Mouse (Mus musculus) hindbrain, embryonic 16.5 days (tissue): Measurements from ENCODE around the gene Rpp14. TPM values are rescaled to one million over a fixed set of nuclear protein-coding genes. Genes with fewer than 3 reads are reported as not detected.
A peak's percentile ranks its signal among the peaks of the same experiment; 100 is the strongest.

Experiments used
- ATAC-seq: fragments of 200-750 bp; cut with Nextera tagmentation; 2 replicates; pipeline ENCODE4 v1.8.0; 2017; ENCODE audit warnings: moderate TSS enrichment, moderate library complexity
- H3K27ac ChIP-seq: fragments of 300-500 bp; sonication (generic); 2 replicates; pipeline ENCODE4 v1.5.1; 2014; ENCODE audit warnings: low read depth, mild to moderate bottlenecking, control low read depth, low read length, moderate library complexity
- H3K27me3 ChIP-seq: fragments of 300-500 bp; sonication (generic); replicated peaks from 2 replicates; pipeline ENCODE4 v1.6.1; 2014; ENCODE audit warnings: low read length; ENCODE audit not compliant: control insufficient read depth, insufficient read depth
- H3K36me3 ChIP-seq: fragments of 300-500 bp; sonication (generic); 2 replicates; pipeline ENCODE4 v1.6.1; 2014; ENCODE audit warnings: mild to moderate bottlenecking, low read length, moderate library complexity, mixed read lengths; ENCODE audit not compliant: control insufficient read depth, insufficient read depth
- H3K4me1 ChIP-seq: fragments of 300-500 bp; sonication (generic); 2 replicates; pipeline ENCODE4 v1.6.1; 2014; ENCODE audit warnings: low read depth, low read length; ENCODE audit not compliant: control insufficient read depth, insufficient read depth
- H3K4me2 ChIP-seq: fragments of 300-500 bp; sonication (generic); 2 replicates; pipeline ENCODE4 v1.6.1; 2014; ENCODE audit warnings: mild to moderate bottlenecking, low read length, control low read depth, moderate library complexity
- H3K4me3 ChIP-seq: fragments of 300-500 bp; sonication (generic); 2 replicates; pipeline ENCODE4 v1.5.1; 2014; ENCODE audit warnings: mild to moderate bottlenecking, low read length, control low read depth, moderate library complexity
- H3K9ac ChIP-seq: fragments of 300-500 bp; sonication (generic); 2 replicates; pipeline ENCODE4 v1.6.1; 2014; ENCODE audit warnings: low read depth, mild to moderate bottlenecking, control low read depth, low read length, moderate library complexity
- H3K9me3 ChIP-seq: fragments of 300-500 bp; sonication (generic); 2 replicates; pipeline ENCODE4 v1.6.1; 2014; ENCODE audit warnings: mild to moderate bottlenecking, low read length, moderate library complexity; ENCODE audit not compliant: control insufficient read depth
- WGBS: fragments of 180-500 bp; shearing (Covaris S2); extraction: QIAGEN DNeasy Blood & Tissue Kit; methylation state at CpG from one replicate; pipeline ENCODE4 v1.1.7; 2014; 5-methylcytosine and 5-hydroxymethylcytosine counted together
- polyA plus RNA-seq: library from polyadenylated mRNA; unstranded; fragments of >200 nt; fragmentation: Nextera tagmentation; extraction: Ambion mirVana; gene quantifications from 2 replicates; pipeline ENCODE4 v1.2.1, GENCODE M21; 2015

Rpp14 gene
- polyA plus RNA-seq, 1 experiment from 2014 or later = 50.8 TPM

DNA sequence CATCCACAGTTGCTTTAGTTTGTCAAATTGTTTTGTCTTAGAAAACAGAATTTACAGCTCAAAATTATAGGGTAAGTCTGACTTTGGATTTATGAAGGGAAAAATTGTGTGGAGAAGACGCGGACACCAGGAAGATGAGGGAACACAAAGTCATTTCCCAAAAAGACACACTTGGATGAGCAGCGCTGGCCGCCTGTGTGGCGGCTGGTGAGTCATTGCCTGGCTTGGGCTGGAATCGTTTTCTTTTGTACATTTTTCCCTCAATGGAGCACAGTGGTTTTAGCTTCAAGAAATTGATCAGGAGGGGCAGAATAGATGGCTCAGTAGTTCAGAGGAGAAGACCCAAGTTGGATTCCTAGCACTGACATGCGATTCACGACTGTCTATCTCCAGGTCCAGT is 21.7 kb downstream of the Rpp14 start:
- H3K4me1 ChIP-seq = peaks cover 29% of the 10 kb centered on the region
- H3K4me3 ChIP-seq = no peak overlapping the region
- no peak overlapping the region for H3K4me2 ChIP-seq
- no peaks in the 10 kb centered on the region for H3K27me3 ChIP-seq
- H3K9me3 ChIP-seq = no peaks in the 10 kb centered on the region
- no peaks in the 10 kb centered on the region for H3K36me3 ChIP-seq
- no peak for ATAC-seq
- 79% methylated on average over 8 of the region's 8 CpGs for WGBS
- no peak overlapping the region for H3K9ac ChIP-seq
- H3K27ac ChIP-seq = no peak overlapping the region

- Histone ChIP-seq H3K27me3 (no peaks in the 10 kb centered on the region), H3K4me2 (no peak overlapping the region), H3K36me3 (no peaks in the 10 kb centered on the region), H3K27ac (no peak overlapping the region), H3K4me1 (peaks cover 26% of the 10 kb centered on the region), H3K9me3 (no peaks in the 10 kb centered on the region), H3K9ac (no peak overlapping the region), H3K4me3 (no peak overlapping the region)
- no peak for ATAC-seq
- 60% methylated on average over 12 of the region's 12 CpGs for WGBS
Measured at GRCm38 (mm10) chr14:8102676-8103075, 22.5 kb downstream of the Rpp14 start.

DNA sequence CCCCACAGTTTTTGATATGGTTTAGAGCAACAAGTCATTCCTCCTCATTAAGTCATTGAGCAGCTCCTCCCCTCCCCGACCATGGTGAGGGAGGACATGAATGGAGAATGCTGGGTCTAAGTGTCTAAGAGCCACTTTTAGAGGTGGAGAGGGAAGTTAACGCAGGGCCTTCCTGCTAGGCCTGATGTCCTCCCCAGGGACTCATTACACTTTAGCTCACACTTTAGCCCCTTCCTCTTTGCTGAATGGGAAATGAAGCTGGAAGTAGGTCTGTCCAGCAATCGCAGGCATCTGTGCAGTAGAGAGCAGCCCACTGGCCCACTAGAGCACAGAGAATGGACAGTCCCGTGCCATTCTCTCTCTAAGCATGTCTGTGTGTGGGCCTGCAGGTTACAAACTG is 27.9 kb downstream of the Rpp14 start:
- no peak overlapping the region for H3K4me2 ChIP-seq
- no peak overlapping the region for H3K4me3 ChIP-seq
- H3K27ac ChIP-seq = no peak overlapping the region
- peaks cover 4% of the 10 kb centered on the region; the same call in 1 of the 2 replicates for H3K4me1 ChIP-seq
- H3K9me3 ChIP-seq = no peaks in the 10 kb centered on the region
- WGBS = 73% methylated on average over 4 of the region's 4 CpGs
- no peak for ATAC-seq
- no peak overlapping the region for H3K9ac ChIP-seq
- no peaks in the 10 kb centered on the region for H3K27me3 ChIP-seq
- H3K36me3 ChIP-seq = no peaks in the 10 kb centered on the region

- Histone ChIP-seq H3K4me3 (no peak overlapping the region), H3K9me3 (no peaks in the 10 kb centered on the region), H3K27me3 (no peaks in the 10 kb centered on the region), H3K4me2 (no peak overlapping the region), H3K36me3 (no peaks in the 10 kb centered on the region), H3K9ac (no peak overlapping the region), H3K27ac (no peak overlapping the region), H3K4me1 (no peaks in the 10 kb centered on the region)
- WGBS = 87% methylated on average over 1 of the region's 1 CpGs
- ATAC-seq = no peak
Measured at GRCm38 (mm10) chr14:8108976-8109375, 28.8 kb downstream of the Rpp14 start.

- ATAC-seq = peak; percentile 15; the same call in 1 of the 2 replicates
- WGBS = 96% methylated on average over 6 of the region's 6 CpGs
- H3K4me3 ChIP-seq = no peak overlapping the region
- no peak overlapping the region for H3K27ac ChIP-seq
- no peaks in the 10 kb centered on the region for H3K9me3 ChIP-seq
- no peaks in the 10 kb centered on the region for H3K4me1 ChIP-seq
- H3K9ac ChIP-seq = no peak overlapping the region
- no peaks in the 10 kb centered on the region for H3K36me3 ChIP-seq
- H3K4me2 ChIP-seq = no peak overlapping the region
- no peaks in the 10 kb centered on the region for H3K27me3 ChIP-seq
Measured at GRCm38 (mm10) chr14:8111545-8111944, 31.4 kb downstream of the Rpp14 start.

GRCm38 (mm10) chr14:8112036-8112435 is 31.9 kb downstream of the Rpp14 start:
- H3K36me3 ChIP-seq = no peaks in the 10 kb centered on the region
- H3K9me3 ChIP-seq = no peaks in the 10 kb centered on the region
- no peaks in the 10 kb centered on the region for H3K4me1 ChIP-seq
- H3K27ac ChIP-seq = no peak overlapping the region
- H3K9ac ChIP-seq = no peak overlapping the region
- no peak for ATAC-seq
- no peaks in the 10 kb centered on the region for H3K27me3 ChIP-seq
- H3K4me3 ChIP-seq = no peak overlapping the region
- H3K4me2 ChIP-seq = no peak overlapping the region
- WGBS = 94% methylated on average over 8 of the region's 8 CpGs

DNA sequence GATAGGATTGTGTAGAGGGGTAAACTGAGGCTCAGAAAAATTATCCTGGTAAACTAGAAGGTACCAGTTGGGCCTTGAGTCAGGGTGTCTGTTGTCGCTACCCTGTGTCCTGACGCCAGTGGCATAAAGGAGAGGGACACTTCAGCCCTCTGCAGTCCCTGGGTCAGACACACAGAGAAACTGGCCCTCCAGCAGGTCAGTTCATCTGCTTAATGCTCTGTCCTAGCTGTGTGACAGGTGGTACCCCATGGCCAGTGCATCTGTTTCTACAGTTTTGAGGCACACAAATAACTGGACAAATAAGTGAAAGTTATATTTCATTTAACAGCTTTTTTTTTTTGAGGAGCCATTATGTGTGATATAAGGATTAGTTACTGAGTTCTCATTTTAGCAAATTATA is 33.4 kb downstream of the Rpp14 start:
- H3K36me3 ChIP-seq = no peaks in the 10 kb centered on the region
- 100% methylated on average over 2 of the region's 2 CpGs for WGBS
- no peak for ATAC-seq

GRCm38 (mm10) chr14:8114306-8114705 is 34.1 kb downstream of the Rpp14 start:
- Histone ChIP-seq H3K9me3 (no peaks in the 10 kb centered on the region), H3K27ac (no peak overlapping the region), H3K4me2 (no peak overlapping the region), H3K27me3 (no peaks in the 10 kb centered on the region), H3K9ac (no peak overlapping the region), H3K4me1 (no peaks in the 10 kb centered on the region), H3K36me3 (no peaks in the 10 kb centered on the region), H3K4me3 (no peak overlapping the region)
- no peak for ATAC-seq
- WGBS = 80% methylated on average over 3 of the region's 3 CpGs

More for the DNA sequence above, 33.4 kb downstream of the Rpp14 start:
- H3K4me3 ChIP-seq = no peak overlapping the region
- no peak overlapping the region for H3K9ac ChIP-seq
- no peaks in the 10 kb centered on the region for H3K27me3 ChIP-seq
- no peaks in the 10 kb centered on the region for H3K9me3 ChIP-seq
- no peak overlapping the region for H3K4me2 ChIP-seq
- no peaks in the 10 kb centered on the region for H3K4me1 ChIP-seq
- no peak overlapping the region for H3K27ac ChIP-seq

GRCm38 (mm10) chr14:8114756-8115155 is 34.6 kb downstream of the Rpp14 start:
- Histone ChIP-seq H3K9me3 (no peaks in the 10 kb centered on the region), H3K4me3 (no peak overlapping the region), H3K36me3 (no peaks in the 10 kb centered on the region), H3K9ac (no peak overlapping the region), H3K4me1 (no peaks in the 10 kb centered on the region), H3K27me3 (no peaks in the 10 kb centered on the region), H3K4me2 (no peak overlapping the region), H3K27ac (no peak overlapping the region)
- 83% methylated on average over 1 of the region's 1 CpGs for WGBS
- ATAC-seq = no peak

DNA sequence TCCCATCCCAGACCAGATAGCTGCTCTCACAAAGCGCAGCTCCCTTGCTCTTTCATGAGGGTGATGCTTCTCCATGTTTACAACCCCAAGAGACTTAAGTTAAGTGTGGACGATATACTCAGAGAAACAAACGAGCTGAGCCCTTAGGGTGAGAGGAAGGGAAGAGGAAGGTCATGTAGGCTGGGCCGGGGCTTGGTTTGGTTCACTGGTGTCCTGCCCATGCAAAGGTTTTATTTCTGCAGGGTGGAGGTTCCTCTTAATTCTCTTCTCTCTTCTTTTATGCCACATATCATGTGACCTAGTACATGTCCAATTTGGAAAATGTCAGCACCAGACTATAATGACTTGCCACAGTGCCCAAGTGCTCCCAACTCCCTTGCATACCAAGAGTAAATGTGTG is 35.6 kb downstream of the Rpp14 start:
- ATAC-seq = no peak
- Histone ChIP-seq H3K27ac (no peak overlapping the region), H3K4me1 (no peaks in the 10 kb centered on the region), H3K27me3 (no peaks in the 10 kb centered on the region), H3K4me2 (no peak overlapping the region), H3K4me3 (no peak overlapping the region), H3K9me3 (no peaks in the 10 kb centered on the region), H3K9ac (no peak overlapping the region), H3K36me3 (no peaks in the 10 kb centered on the region; the same call in 1 of the 2 replicates)
- 81% methylated on average over 4 of the region's 4 CpGs for WGBS
